Mouse (Mus musculus): ENCODE measurements at regions not wholly inside any gene's neighbourhood (a gene's known extent, or its start where the extent isn't known, plus 50 kb on each side); places are given as distances from the start of the nearest gene placed in this dataset.
A peak's percentile ranks its signal among the peaks of the same experiment; 100 is the strongest.

- DNase-seq = no peak
These were observed 92.8 kb upstream of the Tmem189 start for GRCm38 (mm10) chr2:167782231-167782999.

- DNase-seq = peak; percentile 75
These were observed 91.9 kb upstream of the Tmem189 start for GRCm38 (mm10) chr2:167781496-167781895.

GRCm38 (mm10) chr2:167778691-167779090, 89.1 kb upstream of the Tmem189 start:
- DNase-seq = peak; percentile 55

DNA sequence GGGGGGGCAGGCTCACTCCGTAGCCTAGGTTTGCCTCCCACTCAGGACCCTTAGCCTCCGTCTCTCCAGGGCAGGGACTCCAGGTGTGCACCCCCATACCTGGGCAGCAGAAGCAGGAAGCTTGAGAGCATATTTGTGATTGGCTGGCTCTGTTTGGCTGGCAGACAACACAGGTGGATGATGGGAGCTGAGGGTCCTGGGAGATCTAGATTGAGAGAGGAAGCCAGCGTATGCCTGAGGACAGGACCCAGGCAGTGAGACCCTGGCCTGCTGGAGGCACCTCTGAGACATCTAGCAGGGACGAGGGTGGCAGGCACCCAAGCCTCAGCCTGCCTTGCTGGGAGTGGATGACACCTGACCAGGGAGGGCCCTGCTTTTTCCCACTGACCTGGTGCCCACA, 88.6 kb upstream of the Tmem189 start:
- DNase-seq = peak; percentile 48

- DNase-seq = peak; percentile 93
These were observed 87.9 kb upstream of the Tmem189 start for GRCm38 (mm10) chr2:167777331-167778085.

- peak; percentile 64 for DNase-seq
These were observed 86.9 kb upstream of the Tmem189 start for GRCm38 (mm10) chr2:167776251-167777168.

DNA sequence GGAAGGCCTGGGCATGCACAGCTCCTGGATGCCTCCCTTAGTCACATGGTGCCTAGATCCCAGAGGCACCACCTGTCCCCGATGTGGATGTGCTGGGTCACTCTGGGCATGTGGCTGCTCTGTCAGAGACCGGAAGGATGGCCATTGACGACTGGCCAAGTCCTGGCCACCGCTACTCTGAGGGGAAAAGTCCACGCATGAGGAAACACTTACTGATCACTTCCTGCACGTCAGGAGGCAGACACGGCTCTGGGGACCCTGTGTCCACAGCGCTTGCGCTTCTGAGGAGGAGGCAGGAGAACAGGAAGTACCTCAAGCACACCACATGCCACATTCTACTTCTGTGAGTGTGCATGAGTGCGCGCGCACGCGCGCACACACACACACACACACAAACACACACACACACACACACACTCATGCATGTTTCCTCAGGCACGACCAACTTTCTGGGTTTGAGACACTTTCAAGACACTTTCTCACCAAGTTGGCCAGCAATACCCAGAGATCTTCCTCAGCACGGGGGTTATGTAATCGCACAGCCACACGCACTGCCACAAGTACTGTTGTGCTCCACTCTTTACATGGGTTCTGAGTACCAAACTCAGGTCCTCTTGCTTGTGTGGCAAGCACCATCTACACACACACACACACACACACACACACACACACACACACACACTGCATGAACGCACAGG, 85.7 kb upstream of the Tmem189 start:
- peak; percentile 71 for DNase-seq

DNA sequence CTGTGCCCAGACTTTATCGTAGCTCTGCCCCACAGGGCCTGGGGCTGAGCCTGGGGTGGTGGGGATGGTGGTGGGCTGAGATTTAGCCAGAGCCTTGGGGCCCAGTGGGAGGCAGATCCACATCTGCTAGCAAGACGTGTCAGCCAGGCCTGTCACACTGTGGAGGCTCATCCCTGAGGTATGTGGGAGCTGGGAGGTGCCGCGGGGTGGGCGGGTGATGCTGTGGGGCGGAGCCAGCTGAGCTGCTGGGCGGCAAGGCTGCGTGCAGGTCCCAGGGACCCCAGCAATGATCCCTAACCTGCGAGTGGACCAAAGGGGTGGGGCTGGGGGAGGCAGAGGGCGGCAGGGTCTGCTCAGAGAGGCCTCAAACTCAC, 85.2 kb upstream of the Tmem189 start:
- peak; percentile 80 for DNase-seq

DNA sequence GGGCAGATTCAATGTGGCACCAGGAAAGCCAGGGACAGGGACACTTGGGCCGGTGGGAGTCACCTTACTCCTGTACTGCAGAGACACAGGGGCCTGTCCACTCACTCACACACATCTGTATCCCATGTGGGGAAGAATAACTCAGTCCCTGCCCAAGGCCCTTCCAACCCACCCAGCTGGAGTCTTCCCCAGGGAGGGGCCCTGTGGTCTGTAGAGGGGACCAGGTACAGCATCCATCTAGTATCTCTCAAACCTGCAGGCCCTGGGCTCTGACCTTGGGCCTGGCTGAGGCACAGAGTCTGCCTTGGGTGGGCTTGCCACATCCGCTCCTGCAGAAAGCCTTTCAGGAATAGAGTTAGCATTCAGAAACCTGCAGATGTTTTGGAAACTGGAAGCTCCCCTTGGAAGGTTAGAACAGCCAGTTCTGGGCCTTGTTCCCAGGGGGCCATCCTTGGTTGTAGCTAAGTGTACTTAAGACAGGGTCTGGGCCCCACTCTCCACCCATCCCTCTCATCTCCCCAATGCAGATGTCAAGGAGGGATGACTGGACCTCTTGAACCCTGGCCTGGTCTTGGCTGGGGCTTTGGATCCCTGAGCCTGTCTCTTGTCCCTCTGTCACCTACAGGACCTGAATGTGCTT, 84.7 kb upstream of the Tmem189 start:
- DNase-seq = peak; percentile 42

DNA sequence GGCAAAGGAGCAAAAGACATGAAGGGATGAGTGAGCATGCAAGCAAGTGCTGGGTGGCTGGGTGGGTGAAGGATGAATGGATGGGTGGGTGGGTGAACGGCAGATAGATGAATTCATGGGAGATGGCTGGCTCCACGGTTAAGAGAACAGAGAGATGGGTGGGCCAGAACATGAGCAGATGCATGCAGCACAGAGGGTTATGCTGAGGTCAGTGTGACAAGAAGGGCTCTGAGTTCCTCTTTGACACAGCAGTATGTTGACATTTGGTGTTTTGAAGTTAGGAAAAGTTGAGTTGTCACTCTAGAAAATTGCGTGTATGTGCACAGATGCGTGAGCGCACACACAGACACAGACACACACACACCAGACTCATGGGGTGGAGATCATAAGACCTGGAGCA, 83.2 kb upstream of the Tmem189 start:
- no peak for DNase-seq

- DNase-seq = peak; percentile 59
These were observed 78.3 kb upstream of the Tmem189 start for GRCm38 (mm10) chr2:167767962-167768361.

DNA sequence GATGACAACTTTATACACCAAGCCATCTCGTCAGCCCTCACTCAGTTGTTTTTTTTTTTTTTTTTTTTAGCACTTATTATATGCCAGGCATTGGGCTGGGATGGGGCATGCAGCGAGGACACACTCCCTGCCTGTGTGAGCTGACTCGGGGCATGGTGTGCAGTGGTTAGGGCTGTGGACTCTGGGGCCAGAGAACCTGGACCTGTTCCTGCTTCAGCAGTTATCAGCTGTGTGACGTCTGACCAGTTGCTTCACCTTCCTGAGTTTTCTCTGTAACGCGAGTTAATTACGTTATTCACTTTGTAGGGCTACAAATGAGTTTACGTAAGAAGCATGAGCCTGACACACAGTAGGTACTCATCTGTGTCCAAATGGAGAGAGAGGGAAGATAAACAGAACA, 77.7 kb upstream of the Tmem189 start:
- DNase-seq = no peak

DNA sequence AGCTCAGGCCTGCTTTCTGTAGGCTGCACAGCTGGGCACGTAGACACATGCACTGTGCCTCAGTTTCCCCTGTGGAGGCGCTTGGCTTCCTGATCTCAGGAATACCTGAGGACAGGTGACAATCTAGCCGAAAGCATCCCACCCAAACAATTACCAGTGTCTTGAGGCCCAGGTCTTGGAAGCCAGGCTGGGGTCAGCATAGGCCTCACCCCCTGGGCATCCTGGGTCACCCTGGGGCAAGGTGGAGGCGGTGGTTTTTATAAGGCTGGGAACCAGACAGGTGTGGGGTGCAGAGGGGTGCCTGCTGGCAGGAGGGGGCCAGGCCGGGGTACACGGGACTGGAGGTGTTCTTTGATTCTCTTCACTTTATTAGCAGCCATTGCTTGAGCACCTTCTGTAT, 76.2 kb upstream of the Tmem189 start:
- no peak for DNase-seq

GRCm38 (mm10) chr2:167765072-167765800, 75.6 kb upstream of the Tmem189 start:
- peak; percentile 95 for DNase-seq

DNA sequence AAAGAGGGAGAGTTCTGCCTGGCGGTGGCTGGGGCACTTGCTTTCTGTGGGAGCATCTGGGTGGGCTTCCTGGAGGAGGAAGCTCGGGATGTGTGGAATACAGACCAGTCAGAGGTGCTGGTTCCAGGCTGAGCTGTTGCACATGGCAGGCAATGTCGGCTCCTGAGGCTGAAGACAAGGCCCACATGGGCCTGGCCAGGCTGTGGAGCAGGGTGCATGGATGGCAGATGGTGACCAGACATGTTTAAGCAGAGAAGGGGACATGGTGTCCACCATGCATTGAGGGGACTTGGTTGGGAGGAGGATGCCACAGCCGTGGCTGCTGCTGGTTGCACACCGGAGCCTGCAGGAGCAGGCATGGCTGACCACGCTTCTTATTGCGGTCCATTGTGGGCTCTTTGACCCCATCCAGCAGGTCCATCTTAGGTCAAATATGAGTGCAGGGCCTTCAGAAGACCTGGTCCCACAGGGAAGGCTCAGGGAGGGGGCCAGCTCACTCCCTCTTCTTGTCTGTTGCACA, 74.3 kb upstream of the Tmem189 start:
- no peak for DNase-seq

- peak; percentile 81 for DNase-seq
These were observed 71.8 kb upstream of the Tmem189 start for GRCm38 (mm10) chr2:167761404-167761936.

- no peak for DNase-seq
These were observed 71.2 kb upstream of the Tmem189 start for GRCm38 (mm10) chr2:167760681-167761403.

DNA sequence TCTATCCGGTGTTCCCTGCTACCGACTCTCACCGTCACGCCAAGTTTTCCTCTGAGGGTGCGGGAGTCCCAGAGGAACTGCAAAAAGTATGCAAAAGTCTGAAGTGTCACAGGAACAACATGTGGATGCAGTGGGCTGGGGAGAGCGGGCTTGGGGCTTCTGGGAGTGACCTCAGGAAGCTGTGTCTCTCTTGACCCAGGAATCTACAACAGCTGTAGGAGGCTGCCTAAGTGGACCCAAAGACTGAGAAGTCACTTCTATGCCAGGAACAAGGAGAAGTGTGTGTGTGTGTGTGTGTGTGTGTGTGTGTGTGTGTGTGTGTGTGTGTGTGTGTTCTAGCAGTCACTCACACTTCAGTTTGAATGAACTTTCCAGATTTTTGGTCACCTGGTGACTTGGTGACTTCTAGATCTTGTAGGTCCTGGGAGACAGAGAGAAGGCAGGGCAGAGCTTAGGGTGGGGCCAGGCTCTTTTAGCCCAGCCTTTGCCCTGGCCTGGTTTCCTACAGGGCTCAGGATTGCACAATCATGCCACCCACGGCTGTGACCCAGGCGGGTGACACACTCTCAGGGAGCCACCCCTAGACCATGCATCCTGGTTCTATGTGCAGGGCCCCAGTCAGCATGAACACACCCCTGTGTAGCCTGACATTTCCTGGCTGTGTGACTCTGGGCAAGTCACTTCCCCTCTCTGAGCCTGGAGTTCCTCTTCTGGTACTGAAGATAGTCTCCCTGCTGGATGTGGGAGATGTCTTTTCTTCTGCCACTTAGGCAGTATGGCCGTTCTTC, 70.2 kb upstream of the Tmem189 start:
- peak; percentile 93 for DNase-seq
